Mouse (Mus musculus) fat pad, adult 2 months (tissue): ENCODE measurements around the gene Wfdc15b.

Experiments
- DNase-seq: peaks from one replicate; pipeline ENCODE4 v3.0.0-alpha.2; 2011; ENCODE audit warnings: low read depth, low spot score; ENCODE audit errors: extremely low read depth

Wfdc15b gene

GRCm38 (mm10) chr2:164180770-164181169 is 40.7 kb downstream of the Wfdc15b start:
- DNase-seq, result no peak

GRCm38 (mm10) chr2:164180124-164180523 is 41.3 kb downstream of the Wfdc15b start:
- DNase-seq, result no peak

DNA sequence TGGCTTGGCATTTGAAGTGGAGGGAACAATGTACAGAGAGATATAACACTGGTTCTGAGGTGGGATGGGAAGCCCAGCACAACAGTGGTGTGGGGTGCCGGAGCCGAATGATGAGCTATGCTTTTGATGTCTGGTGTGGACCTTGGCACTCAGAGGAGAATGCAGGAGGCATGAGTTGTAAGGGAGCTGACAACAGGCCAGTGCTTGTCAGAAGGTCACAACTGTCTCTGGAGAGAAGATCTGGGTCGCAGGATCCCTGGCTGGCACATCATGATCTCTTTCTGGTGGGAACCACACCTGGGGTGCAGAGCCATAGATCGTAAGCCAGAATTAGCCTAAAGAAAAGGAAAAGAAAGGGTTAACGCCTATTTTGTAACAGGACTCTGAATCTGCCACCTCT is 43.6 kb downstream of the Wfdc15b start:
- no peak for DNase-seq

DNA sequence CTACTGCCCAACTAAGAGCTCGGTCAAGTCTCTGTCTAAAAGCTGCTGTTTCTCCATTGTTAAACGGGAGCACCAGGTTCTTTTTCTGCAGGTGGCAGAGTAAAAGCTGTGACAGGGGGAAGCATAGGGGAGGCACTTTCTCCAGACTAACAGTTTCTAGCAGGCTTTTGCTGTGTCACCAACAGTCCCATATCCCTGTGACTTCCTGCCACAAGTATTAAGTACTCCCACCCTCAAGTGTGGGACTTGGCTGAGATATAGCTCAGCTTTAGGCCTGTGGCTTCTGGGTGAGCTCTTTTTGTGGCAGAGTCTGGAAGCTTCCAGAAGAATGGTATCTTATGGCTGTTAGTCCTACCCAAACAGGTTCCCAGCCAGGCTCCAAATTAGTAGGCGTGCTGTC is 45.6 kb downstream of the Wfdc15b start:
- no peak for DNase-seq

DNA sequence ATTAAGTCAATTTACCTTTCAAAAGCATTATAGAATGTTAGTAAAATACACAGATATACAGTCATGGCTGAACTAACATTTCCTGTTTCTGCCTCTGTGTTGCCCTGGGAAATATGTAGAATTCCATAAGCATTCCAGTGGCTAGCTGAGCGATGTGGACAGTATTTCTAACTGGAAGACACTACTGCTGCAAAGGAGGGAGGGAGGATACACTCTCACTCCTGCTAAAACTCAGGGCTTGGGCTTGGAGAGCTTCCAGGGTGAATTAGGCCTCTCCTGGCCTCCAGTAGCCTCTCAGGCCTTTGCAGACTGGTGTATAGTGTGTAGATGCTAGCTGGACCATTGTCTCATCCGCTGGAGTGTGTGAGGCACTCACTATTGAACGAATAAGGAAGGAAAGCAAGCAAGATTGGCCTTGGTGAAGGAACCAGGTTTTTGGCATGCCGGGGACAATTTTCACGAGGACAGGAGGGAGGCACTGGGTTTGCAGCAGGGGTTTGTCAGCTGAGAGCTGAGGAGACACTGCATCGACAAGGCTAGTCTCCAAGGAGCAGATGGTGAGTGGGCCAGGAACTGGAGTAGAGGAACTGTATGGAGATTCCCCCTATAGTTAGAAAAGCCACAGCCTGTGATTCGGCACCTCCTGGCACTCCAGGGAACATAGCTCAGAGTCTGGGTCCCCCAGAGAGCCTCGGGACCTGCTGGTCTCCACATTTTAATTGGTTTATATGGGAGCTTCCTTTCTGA is 46.6 kb downstream of the Wfdc15b start:
- no peak for DNase-seq

- DNase-seq, result no peak
Measured at GRCm38 (mm10) chr2:164173394-164173793, 48.1 kb downstream of the Wfdc15b start.

- no peak for DNase-seq
Measured at GRCm38 (mm10) chr2:164170902-164171301, 50.6 kb downstream of the Wfdc15b start, which contains the start of gene Kcns1. Gene Kcns1 (minus strand): TSS chr2:164171113.

GRCm38 (mm10) chr2:164170326-164170725 is 51.1 kb downstream of the Wfdc15b start:
- no peak for DNase-seq

DNA sequence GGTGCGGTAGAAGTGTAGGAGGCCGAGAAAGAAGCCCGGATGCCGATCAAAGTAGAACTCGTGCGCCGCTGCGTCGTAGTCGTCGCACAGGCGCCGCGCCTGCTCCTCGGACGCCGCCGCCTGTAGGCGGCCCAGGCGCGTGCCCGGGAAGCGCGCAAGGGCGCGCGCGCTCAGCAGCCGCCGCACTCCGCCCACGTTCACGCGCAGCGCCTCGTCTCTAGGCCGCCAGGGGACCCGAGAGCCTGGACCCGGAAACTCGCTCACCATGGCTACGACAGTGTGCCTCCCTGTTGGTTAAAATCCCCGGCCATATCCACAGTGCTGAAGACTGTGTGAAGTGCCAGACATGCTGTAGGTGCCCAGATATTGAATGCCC is 52.9 kb downstream of the Wfdc15b start:
- DNase-seq, result no peak

DNA sequence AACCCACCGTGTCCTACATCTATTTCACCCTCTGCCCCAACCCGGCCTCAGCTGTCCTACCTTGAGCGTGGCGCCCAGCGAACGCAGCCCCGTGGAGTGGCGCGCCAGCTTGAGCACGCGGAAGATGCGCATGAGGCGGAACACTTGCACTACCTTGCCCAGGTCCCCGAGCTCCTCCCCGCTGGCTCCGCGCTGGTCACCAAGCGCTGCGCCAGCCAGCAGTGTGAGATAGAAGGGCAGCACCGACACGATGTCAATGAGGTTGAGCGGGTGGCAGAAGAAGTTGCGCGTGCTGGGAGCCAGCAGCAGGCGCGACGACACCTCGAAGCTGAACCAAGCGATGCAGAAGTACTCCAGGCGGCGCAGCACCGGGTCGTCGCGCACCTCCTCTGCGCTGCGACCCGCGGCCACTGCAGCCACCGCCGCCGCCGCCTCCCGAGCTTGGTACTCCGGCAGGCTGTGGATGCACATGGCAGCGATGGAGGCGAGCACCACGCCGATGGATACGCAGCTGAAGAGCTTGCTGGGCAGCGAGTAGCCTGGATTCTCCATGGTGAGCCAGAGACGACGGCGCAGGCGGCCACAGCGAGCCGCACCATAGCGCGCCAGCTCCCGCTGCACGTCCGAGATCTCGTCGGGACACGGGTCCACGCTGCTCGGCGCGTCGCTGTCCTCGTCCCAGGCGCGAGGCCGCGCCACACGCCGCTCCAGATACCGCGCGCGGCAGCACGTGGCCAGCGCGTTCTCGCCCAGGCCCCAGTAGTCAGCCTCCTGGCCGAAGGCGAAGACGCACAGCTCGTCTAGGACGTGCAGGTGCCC is 53.5 kb downstream of the Wfdc15b start:
- no peak for DNase-seq

GRCm38 (mm10) chr2:164164941-164165340 is 56.5 kb downstream of the Wfdc15b start:
- no peak for DNase-seq
